Mouse (Mus musculus): ENCODE data around the gene 1600002K03Rik. TPM values are rescaled to one million over a fixed set of nuclear protein-coding genes. Genes with fewer than 3 reads are reported as not detected.

1600002K03Rik gene
- polyA plus RNA-seq (2015; fragmentation: Nextera tagmentation; extraction: Ambion mirVana): 10.1 and 12.7 TPM in 2 replicates

GRCm38 (mm10) chr10:80172527-80173292 lies at the start of gene 1600002K03Rik:
1600002K03Rik (plus strand) TSS chr10:80172944.
- peaks cover 25% of the 10 kb centered on the region for H3K36me3 ChIP-seq
- peak; percentile 79 for ATAC-seq (ENCODE audit: low FRiP score, low read depth)
- H3K9me3 ChIP-seq: no peaks in the 10 kb centered on the region
- peak within 1 kb of the TSS; percentile 56 for H3K9ac ChIP-seq
- peak within 1 kb of the TSS; percentile 89 for H3K27ac ChIP-seq (replicated peaks)
- H3K27me3 ChIP-seq: no peaks in the 10 kb centered on the region
- H3K4me3 ChIP-seq: peak within 1 kb of the TSS; percentile 49
- WGBS: 9% methylated on average over 33 of the region's 35 CpGs
- peaks cover 45% of the 10 kb centered on the region for H3K4me1 ChIP-seq (replicated peaks)
- peak within 1 kb of the TSS; percentile 76 for H3K4me2 ChIP-seq

- peaks cover 26% of the 10 kb centered on the region for H3K36me3 ChIP-seq
- H3K4me1 ChIP-seq (replicated peaks): peaks cover 16% of the 10 kb centered on the region
- H3K9ac ChIP-seq: no peak overlapping the region
- H3K9me3 ChIP-seq: no peaks in the 10 kb centered on the region
- no peak overlapping the region for H3K27ac ChIP-seq (replicated peaks)
- WGBS: 92% methylated on average over 9 of the region's 9 CpGs
- H3K4me2 ChIP-seq: no peak overlapping the region
- H3K4me3 ChIP-seq: no peak overlapping the region
- H3K27me3 ChIP-seq: no peaks in the 10 kb centered on the region
- ATAC-seq (ENCODE audit: low FRiP score, low read depth): no peak
Observed at GRCm38 (mm10) chr10:80123932-80124562, 48.7 kb upstream of the 1600002K03Rik start.

- no peak overlapping the region for H3K4me3 ChIP-seq
- H3K4me1 ChIP-seq (replicated peaks): peaks cover 15% of the 10 kb centered on the region
- ATAC-seq (ENCODE audit: low FRiP score, low read depth): no peak
- no peaks in the 10 kb centered on the region for H3K9me3 ChIP-seq
- no peak overlapping the region for H3K9ac ChIP-seq
- WGBS: 90% methylated on average over 8 of the region's 8 CpGs
- H3K36me3 ChIP-seq: peaks cover 49% of the 10 kb centered on the region
- H3K27ac ChIP-seq (replicated peaks): no peak overlapping the region
- H3K4me2 ChIP-seq: no peak overlapping the region
- no peaks in the 10 kb centered on the region for H3K27me3 ChIP-seq
Observed at GRCm38 (mm10) chr10:80127920-80128319, 44.8 kb upstream of the 1600002K03Rik start.

- Histone ChIP-seq H3K4me1 (replicated peaks) (peaks cover 19% of the 10 kb centered on the region), H3K9me3 (no peaks in the 10 kb centered on the region), H3K27me3 (no peaks in the 10 kb centered on the region), H3K36me3 (peaks cover 62% of the 10 kb centered on the region), H3K27ac (replicated peaks) (no peak overlapping the region), H3K4me3 (no peak overlapping the region), H3K9ac (no peak overlapping the region), H3K4me2 (no peak overlapping the region)
- no peak for ATAC-seq (ENCODE audit: low FRiP score, low read depth)
- WGBS: 90% methylated on average over 9 of the region's 9 CpGs
Observed at GRCm38 (mm10) chr10:80129846-80130245, 42.9 kb upstream of the 1600002K03Rik start.

GRCm38 (mm10) chr10:80130403-80131031 lies 42.2 kb upstream of the 1600002K03Rik start:
- H3K4me2 ChIP-seq: no peak overlapping the region
- no peak overlapping the region for H3K27ac ChIP-seq (replicated peaks)
- ATAC-seq (ENCODE audit: low FRiP score, low read depth): no peak
- no peak overlapping the region for H3K4me3 ChIP-seq
- H3K9ac ChIP-seq: no peak overlapping the region
- no peaks in the 10 kb centered on the region for H3K27me3 ChIP-seq
- 85% methylated on average over 18 of the region's 18 CpGs for WGBS
- peaks cover 19% of the 10 kb centered on the region for H3K4me1 ChIP-seq (replicated peaks)
- no peaks in the 10 kb centered on the region for H3K9me3 ChIP-seq
- peaks cover 67% of the 10 kb centered on the region for H3K36me3 ChIP-seq

- Histone ChIP-seq H3K27ac (replicated peaks) (peak overlapping the region; percentile 52), H3K4me2 (peak overlapping the region; percentile 40), H3K9me3 (no peaks in the 10 kb centered on the region), H3K27me3 (no peaks in the 10 kb centered on the region), H3K4me3 (no peak overlapping the region), H3K9ac (no peak overlapping the region), H3K4me1 (replicated peaks) (peaks cover 27% of the 10 kb centered on the region), H3K36me3 (peaks cover 67% of the 10 kb centered on the region)
- WGBS: 13% methylated on average over 55 of the region's 55 CpGs
- ATAC-seq (ENCODE audit: low FRiP score, low read depth): peak; percentile 65
Observed at GRCm38 (mm10) chr10:80131316-80131951, 41.3 kb upstream of the 1600002K03Rik start.

GRCm38 (mm10) chr10:80131952-80132350 lies 40.8 kb upstream of the 1600002K03Rik start:
- Histone ChIP-seq H3K27ac (replicated peaks) (peak overlapping the region; percentile 52), H3K4me3 (no peak overlapping the region), H3K4me1 (replicated peaks) (peaks cover 32% of the 10 kb centered on the region), H3K9ac (no peak overlapping the region), H3K9me3 (no peaks in the 10 kb centered on the region), H3K36me3 (peaks cover 67% of the 10 kb centered on the region), H3K27me3 (no peaks in the 10 kb centered on the region), H3K4me2 (peak overlapping the region; percentile 40)
- 31% methylated on average over 27 of the region's 27 CpGs for WGBS
- peak; percentile 8; the same call in 1 of the 2 replicates for ATAC-seq (ENCODE audit: low FRiP score, low read depth)

GRCm38 (mm10) chr10:80133226-80133849 lies 39.4 kb upstream of the 1600002K03Rik start:
- Histone ChIP-seq H3K9me3 (no peaks in the 10 kb centered on the region), H3K4me1 (replicated peaks) (peaks cover 46% of the 10 kb centered on the region), H3K27ac (replicated peaks) (no peak overlapping the region), H3K4me2 (no peak overlapping the region), H3K36me3 (peaks cover 57% of the 10 kb centered on the region), H3K4me3 (no peak overlapping the region), H3K27me3 (no peaks in the 10 kb centered on the region), H3K9ac (no peak overlapping the region)
- 74% methylated on average over 8 of the region's 8 CpGs for WGBS
- no peak for ATAC-seq (ENCODE audit: low FRiP score, low read depth)

- Histone ChIP-seq H3K27ac (replicated peaks) (no peak overlapping the region), H3K4me2 (no peak overlapping the region), H3K9ac (no peak overlapping the region), H3K9me3 (no peaks in the 10 kb centered on the region), H3K36me3 (peaks cover 46% of the 10 kb centered on the region), H3K4me1 (replicated peaks) (peaks cover 50% of the 10 kb centered on the region), H3K27me3 (no peaks in the 10 kb centered on the region), H3K4me3 (no peak overlapping the region)
- 93% methylated on average over 9 of the region's 9 CpGs for WGBS
- ATAC-seq (ENCODE audit: low FRiP score, low read depth): no peak
Observed at GRCm38 (mm10) chr10:80134421-80134820, 38.3 kb upstream of the 1600002K03Rik start.

GRCm38 (mm10) chr10:80135161-80135560 lies 37.6 kb upstream of the 1600002K03Rik start:
- H3K36me3 ChIP-seq: peaks cover 39% of the 10 kb centered on the region
- ATAC-seq (ENCODE audit: low FRiP score, low read depth): no peak

GRCm38 (mm10) chr10:80135641-80136040 lies 37.1 kb upstream of the 1600002K03Rik start:
- Histone ChIP-seq H3K27me3 (no peaks in the 10 kb centered on the region), H3K4me2 (no peak overlapping the region), H3K27ac (replicated peaks) (no peak overlapping the region), H3K36me3 (peaks cover 35% of the 10 kb centered on the region), H3K4me3 (no peak overlapping the region), H3K4me1 (replicated peaks) (peaks cover 53% of the 10 kb centered on the region), H3K9ac (no peak overlapping the region), H3K9me3 (no peaks in the 10 kb centered on the region)
- no peak for ATAC-seq (ENCODE audit: low FRiP score, low read depth)
- 91% methylated on average over 1 of the region's 1 CpGs for WGBS

More at GRCm38 (mm10) chr10:80135161-80135560, 37.6 kb upstream of the 1600002K03Rik start:
- Histone ChIP-seq H3K4me3 (no peak overlapping the region), H3K9ac (no peak overlapping the region), H3K27me3 (no peaks in the 10 kb centered on the region), H3K4me2 (no peak overlapping the region), H3K4me1 (replicated peaks) (peaks cover 51% of the 10 kb centered on the region), H3K9me3 (no peaks in the 10 kb centered on the region), H3K27ac (replicated peaks) (no peak overlapping the region)
- WGBS: 85% methylated on average over 10 of the region's 10 CpGs

Measured in hindbrain, embryonic 15.5 days (tissue).